Mouse (Mus musculus) olfactory bulb, adult 2 months (tissue): ENCODE data around the gene Xrcc4. TPM values are rescaled to one million over a fixed set of nuclear protein-coding genes. Genes with fewer than 3 reads are reported as not detected.

Source experiments
- H3K27ac ChIP-seq: fragments of 200-500 bp; 2 replicates; pipeline ENCODE4 v1.5.1; 2012; ENCODE audit warnings: low read depth, low read length; ENCODE audit not compliant: insufficient read depth
- H3K4me1 ChIP-seq: fragments of 200-500 bp; 2 replicates; pipeline ENCODE4 v1.6.1; 2012; ENCODE audit warnings: low read length; ENCODE audit not compliant: control insufficient read depth, insufficient read depth
- H3K4me3 ChIP-seq: fragments of 200-500 bp; 2 replicates; pipeline ENCODE4 v1.5.1; 2012; ENCODE audit warnings: mild to moderate bottlenecking, low read depth, low read length, moderate library complexity; ENCODE audit not compliant: insufficient read depth
- CTCF ChIP-seq: fragments of 200-500 bp; IDR thresholded peaks from 2 replicates; pipeline ENCODE4 v1.5.1; 2012; ENCODE audit warnings: low read depth, mild to moderate bottlenecking, low read length, moderate library complexity; ENCODE audit not compliant: insufficient read depth
- POLR2A ChIP-seq: fragments of 200-500 bp; IDR thresholded peaks from 2 replicates; pipeline ENCODE4 v1.6.1; 2012; ENCODE audit warnings: mild to moderate bottlenecking, low read depth, low read length, moderate library complexity; ENCODE audit not compliant: insufficient read depth
- WGBS: fragments of 180-500 bp; shearing (Covaris S2); methylation state at CpG from one replicate; pipeline ENCODE4 v1.1.7; 2018; 5-methylcytosine and 5-hydroxymethylcytosine counted together
- polyA plus RNA-seq: library from polyadenylated mRNA; stranded (reverse); fragments of >200 nt; gene quantifications from 2 replicates; pipeline ENCODE4 v1.2.4, GENCODE M21; 2012; ENCODE audit warnings: low replicate concordance; ENCODE audit not compliant: missing spikeins, insufficient read depth, insufficient read length

The Xrcc4 gene
- polyA plus RNA-seq, 1 experiment = not detected

GRCm38 (mm10) chr13:90051735-90052134, 37.7 kb downstream of the Xrcc4 start:
- WGBS = 87% methylated on average over 6 of the region's 6 CpGs
- no peak overlapping the region for H3K27ac ChIP-seq
- TF ChIP-seq CTCF (no peak), POLR2A (no peak)
- no peak overlapping the region for H3K4me3 ChIP-seq
- no peaks in the 10 kb centered on the region for H3K4me1 ChIP-seq

GRCm38 (mm10) chr13:90039613-90040012, 49.8 kb downstream of the Xrcc4 start:
- 57% methylated on average over 2 of the region's 2 CpGs for WGBS
- Histone ChIP-seq H3K27ac (no peak overlapping the region), H3K4me3 (no peak overlapping the region), H3K4me1 (no peaks in the 10 kb centered on the region)
- TF ChIP-seq CTCF (no peak), POLR2A (no peak)

DNA sequence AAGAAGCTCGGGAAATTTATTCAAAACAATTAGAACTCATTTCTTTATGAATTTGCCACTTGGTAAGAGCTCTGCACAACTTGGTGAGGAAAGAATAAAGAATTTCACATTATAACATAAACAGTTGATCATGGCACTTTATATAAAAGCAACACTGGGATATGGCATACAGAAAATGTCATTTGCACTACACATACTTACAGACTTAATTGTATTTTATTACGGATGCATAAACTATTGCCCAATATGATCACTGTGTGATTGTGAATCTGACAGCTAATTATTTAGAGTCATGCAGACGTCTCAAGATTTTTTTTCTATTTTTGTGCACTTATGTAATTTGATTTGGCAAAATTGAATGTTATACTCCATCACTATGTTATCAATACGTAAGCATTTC, 56.4 kb downstream of the Xrcc4 start:
- Histone ChIP-seq H3K4me3 (no peak overlapping the region), H3K27ac (no peak overlapping the region), H3K4me1 (no peaks in the 10 kb centered on the region)
- 58% methylated on average over 4 of the region's 4 CpGs for WGBS
- TF ChIP-seq CTCF (no peak), POLR2A (no peak)

DNA sequence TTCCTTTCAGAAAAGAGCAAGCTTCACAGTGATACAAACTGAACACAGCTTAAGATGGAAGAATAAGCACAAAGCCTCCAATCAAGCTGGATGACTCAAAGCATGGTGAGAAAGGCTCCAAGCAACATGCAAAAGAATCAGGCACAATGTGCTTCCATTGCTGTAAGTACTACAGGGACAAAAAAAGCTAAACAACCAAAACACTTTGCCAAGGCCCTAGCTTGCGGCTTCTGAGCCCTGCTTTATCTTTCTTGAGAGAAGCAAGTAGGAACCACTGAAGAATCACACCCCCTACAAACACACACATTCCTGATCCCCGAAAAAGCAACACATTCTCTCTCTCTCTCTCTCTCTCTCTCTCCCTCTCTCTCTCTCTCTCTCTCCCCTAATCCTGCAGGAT, 56.9 kb downstream of the Xrcc4 start:
- Histone ChIP-seq H3K4me3 (no peak overlapping the region), H3K27ac (no peak overlapping the region), H3K4me1 (no peaks in the 10 kb centered on the region)
- no peak for TF ChIP-seq POLR2A
- no peak for TF ChIP-seq CTCF
- 24% methylated on average over 2 of the region's 2 CpGs for WGBS

DNA sequence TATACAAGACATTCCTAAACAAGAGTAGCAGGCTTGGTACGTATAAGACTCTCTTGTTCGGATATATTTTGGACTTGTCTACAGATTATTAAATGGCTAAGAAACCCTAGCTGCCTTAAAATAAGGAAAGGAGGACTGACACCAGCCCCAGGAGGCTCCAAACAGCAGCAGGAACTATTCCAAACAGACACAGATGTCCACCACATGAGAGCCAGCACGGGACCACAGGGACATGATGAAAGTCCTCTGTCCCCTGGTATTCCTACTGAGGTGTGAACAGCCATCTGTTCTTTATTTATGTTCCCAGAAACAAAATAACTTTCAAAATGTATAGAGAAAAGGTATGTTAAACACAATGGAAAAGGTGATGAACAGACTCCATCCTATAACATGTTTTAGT, 58.5 kb downstream of the Xrcc4 start:
- Histone ChIP-seq H3K4me3 (no peak overlapping the region), H3K27ac (no peak overlapping the region), H3K4me1 (no peaks in the 10 kb centered on the region)
- WGBS = 90% methylated on average over 3 of the region's 3 CpGs
- TF ChIP-seq CTCF (no peak), POLR2A (no peak)

- Histone ChIP-seq H3K4me3 (no peak overlapping the region), H3K4me1 (no peaks in the 10 kb centered on the region), H3K27ac (no peak overlapping the region)
- TF ChIP-seq POLR2A (no peak), CTCF (no peak)
- 59% methylated on average over 3 of the region's 3 CpGs for WGBS
These were observed 76.8 kb downstream of the Xrcc4 start for GRCm38 (mm10) chr13:90012620-90013019.

DNA sequence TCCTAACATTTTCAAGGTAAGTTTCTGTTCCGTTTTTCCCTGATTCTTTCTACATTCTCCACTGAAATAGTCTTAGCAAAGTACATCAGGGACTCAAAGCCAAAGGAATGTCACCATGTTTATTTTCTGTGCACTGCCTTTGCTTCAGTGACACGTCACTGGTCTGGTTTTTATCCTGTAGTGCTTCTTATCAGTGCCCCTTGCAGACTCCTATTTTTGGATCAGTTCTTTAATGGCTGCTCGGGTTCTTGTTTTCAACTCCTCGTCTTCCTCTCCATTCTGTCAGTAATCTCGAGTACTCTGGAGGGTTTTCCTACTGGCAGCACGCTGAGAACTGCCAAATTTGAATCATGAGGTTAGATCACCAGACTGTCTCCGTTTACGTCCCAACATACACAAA, 77.2 kb downstream of the Xrcc4 start:
- Histone ChIP-seq H3K4me3 (no peak overlapping the region), H3K27ac (no peak overlapping the region), H3K4me1 (no peaks in the 10 kb centered on the region)
- 77% methylated on average over 8 of the region's 8 CpGs for WGBS
- TF ChIP-seq POLR2A (no peak), CTCF (no peak)

- TF ChIP-seq POLR2A = no peak
- no peak for TF ChIP-seq CTCF
- Histone ChIP-seq H3K4me3 (no peak overlapping the region), H3K27ac (no peak overlapping the region), H3K4me1 (no peaks in the 10 kb centered on the region)
- WGBS = 80% methylated on average over 8 of the region's 8 CpGs
These were observed 78.3 kb downstream of the Xrcc4 start for GRCm38 (mm10) chr13:90011129-90011528.

- H3K4me3 ChIP-seq = no peak overlapping the region
- TF ChIP-seq CTCF (no peak), POLR2A (no peak)
- no peak overlapping the region for H3K27ac ChIP-seq
- H3K4me1 ChIP-seq = no peaks in the 10 kb centered on the region
These were observed 79.6 kb downstream of the Xrcc4 start for GRCm38 (mm10) chr13:90009786-90010185.

DNA sequence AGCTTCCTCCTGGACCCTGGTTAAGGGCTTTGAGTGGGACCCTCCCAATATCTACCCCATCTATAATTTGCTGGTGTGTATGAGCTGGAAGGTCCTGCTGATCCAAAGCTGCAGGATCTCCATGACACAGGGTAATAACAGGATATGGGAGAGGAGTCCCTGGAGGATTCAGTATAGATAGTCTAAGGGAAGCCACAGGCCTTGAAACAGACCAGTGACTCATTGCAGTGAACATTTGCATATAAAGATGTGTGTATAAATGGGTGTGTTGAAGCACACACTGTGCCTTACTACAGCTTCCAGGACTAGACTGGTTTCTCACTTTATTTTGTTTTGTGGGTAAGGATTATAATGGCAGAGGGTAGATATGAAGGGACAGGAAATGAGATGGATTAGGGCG, 83.8 kb downstream of the Xrcc4 start:
- TF ChIP-seq POLR2A = no peak
- no peak for TF ChIP-seq CTCF
- Histone ChIP-seq H3K27ac (no peak overlapping the region), H3K4me1 (no peaks in the 10 kb centered on the region), H3K4me3 (no peak overlapping the region)
- WGBS = 94% methylated on average over 1 of the region's 1 CpGs
